Mouse (Mus musculus) left cerebral cortex, postnatal 14 days (tissue): Measurements from ENCODE around the gene Msh4. TPM values are rescaled to one million over a fixed set of nuclear protein-coding genes. Genes with fewer than 3 reads are reported as not detected.

Experiments
- DNase-seq, 2 experiments: peaks; one replicate each; pipeline ENCODE4 v3.0.0; 2021 to 2022; ENCODE audit warnings: low spot score in 2 of 2, mixed read lengths in 1 of 2
- intact Hi-C: fragments of 180-260 bp; cut with DNase I; formaldehyde crosslinking; loops from one replicate; pipeline ENCODE4 v1.15.1; 2025
- total RNA-seq, 2 experiments: library from RNA; stranded (reverse); gene quantifications; 2 replicates each; pipeline ENCODE4 v1.2.3; 2021

Gene Msh4
- total RNA-seq, 2 experiments from 2014 or later = 0.22 to 0.30 TPM

GRCm38 (mm10) chr3:153826616-153827015, 79.3 kb downstream of the Msh4 start:
- intact Hi-C loops = no loop called here

GRCm38 (mm10) chr3:153825197-153825596, 80.7 kb downstream of the Msh4 start:
- intact Hi-C loops = no loop called here
- no peak for DNase-seq

More at GRCm38 (mm10) chr3:153826616-153827015, 79.3 kb downstream of the Msh4 start:
- no peak for DNase-seq

- no peak for DNase-seq
Measured at GRCm38 (mm10) chr3:153823671-153824515, 82.0 kb downstream of the Msh4 start.

GRCm38 (mm10) chr3:153819438-153819837, 86.5 kb downstream of the Msh4 start:
- intact Hi-C loops = no loop called here
- DNase-seq = no peak

More at GRCm38 (mm10) chr3:153823671-153824515, 82.0 kb downstream of the Msh4 start:
- intact Hi-C loops = no loop called here

DNA sequence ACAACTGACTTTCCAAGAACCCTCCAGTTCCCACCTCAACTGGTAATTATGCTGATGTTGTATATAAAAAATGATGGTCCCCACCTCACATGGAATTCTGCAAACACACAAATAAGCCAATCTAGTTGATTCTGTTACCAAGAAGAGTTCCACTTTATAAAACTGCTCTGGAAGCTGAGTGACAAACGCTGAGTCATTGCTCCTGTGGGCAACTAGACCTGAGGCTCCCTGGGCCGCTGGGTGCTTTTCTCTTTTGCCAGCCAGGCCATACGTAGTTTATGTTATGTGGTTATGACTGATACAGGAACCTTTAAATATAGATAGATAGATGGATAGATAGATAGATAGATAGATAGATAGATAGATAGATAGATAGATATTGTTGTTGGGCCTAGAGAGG, 87.2 kb downstream of the Msh4 start:
- intact Hi-C loops = no loop called here
- DNase-seq = no peak

GRCm38 (mm10) chr3:153817376-153817890, 88.5 kb downstream of the Msh4 start:
- DNase-seq = no peak
- intact Hi-C loops = no loop called here

DNA sequence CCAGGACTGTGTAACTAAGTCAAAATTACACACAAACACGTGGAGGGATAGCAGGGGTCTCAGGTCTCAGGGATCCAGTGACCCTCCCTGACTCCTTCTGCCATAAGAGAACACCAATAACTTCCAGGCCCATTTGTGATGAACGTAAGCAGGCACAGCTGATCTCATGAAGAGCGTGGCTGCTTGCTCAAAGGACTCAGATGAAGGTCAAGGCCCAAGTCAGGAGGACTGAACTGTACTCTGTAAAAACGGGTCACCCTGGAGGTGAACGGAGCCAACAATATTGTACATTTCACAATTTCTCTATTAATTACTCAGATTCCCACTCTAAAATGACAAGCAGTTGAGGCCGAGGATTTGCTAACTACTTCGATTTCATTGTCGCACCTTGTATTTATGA, 91.9 kb downstream of the Msh4 start:
- intact Hi-C loops = no loop called here
- no peak for DNase-seq

- intact Hi-C loops = loop anchor here (5.0 kb wide), 2 partner anchors 81 to 151 kb away; partner anchors contain the start of gene St6galnac3
- DNase-seq = no peak
Measured at GRCm38 (mm10) chr3:153808406-153808805, 97.5 kb downstream of the Msh4 start.

- DNase-seq = no peak
- intact Hi-C loops = loop anchor here (5.0 kb wide), 2 partner anchors 80 to 150 kb away; partner anchors contain the start of gene St6galnac3
Measured at GRCm38 (mm10) chr3:153807444-153808149, 98.3 kb downstream of the Msh4 start.

Other genes with a start within 250 kb of the Msh4 start
- gene St6galnac3, start 181.0 kb downstream of the Msh4 start, total RNA-seq = 10 to 100 TPM; 10.8 to 12.1 TPM
- not detected for gene Asb17, start 61.9 kb downstream of the Msh4 start, total RNA-seq
- gene Rabggtb, start 6.9 kb upstream of the Msh4 start, total RNA-seq = 10 to 100 TPM; 65.3 to 66.7 TPM
- 10 to 100 TPM; 33.9 to 34.2 TPM for gene Acadm, start 38.5 kb upstream of the Msh4 start, total RNA-seq
- 10 to 100 TPM; 12.5 to 13.9 TPM for gene Slc44a5, start 67.3 kb upstream of the Msh4 start, total RNA-seq